Mouse (Mus musculus) hindbrain, embryonic 12.5 days (tissue): ENCODE measurements around the gene Tm4sf1. TPM values are rescaled to one million over a fixed set of nuclear protein-coding genes. Genes with fewer than 3 reads are reported as not detected.

Experiments used
- ATAC-seq: fragments of 200-750 bp; cut with Nextera tagmentation; 2 replicates; pipeline ENCODE4 v1.8.0; 2017; ENCODE audit warnings: moderate TSS enrichment; ENCODE audit not compliant: low FRiP score
- H3K27ac ChIP-seq: fragments of 300-500 bp; sonication (generic); 2 replicates; pipeline ENCODE4 v1.5.1; 2016; ENCODE audit warnings: mild to moderate bottlenecking
- H3K27me3 ChIP-seq: fragments of 300-500 bp; sonication (generic); 2 replicates; pipeline ENCODE4 v1.6.1; 2016; ENCODE audit warnings: mild to moderate bottlenecking
- H3K36me3 ChIP-seq: fragments of 300-500 bp; sonication (generic); 2 replicates; pipeline ENCODE4 v1.6.1; 2016; ENCODE audit warnings: mild to moderate bottlenecking
- H3K4me1 ChIP-seq: fragments of 300-500 bp; sonication (generic); 2 replicates; pipeline ENCODE4 v1.6.1; 2016
- H3K4me2 ChIP-seq: fragments of 300-500 bp; sonication (generic); replicated peaks from 2 replicates; pipeline ENCODE4 v1.6.1; 2016; ENCODE audit warnings: mild to moderate bottlenecking
- H3K4me3 ChIP-seq: fragments of 300-500 bp; sonication (generic); 2 replicates; pipeline ENCODE4 v1.5.1; 2016; ENCODE audit warnings: mild to moderate bottlenecking
- H3K9ac ChIP-seq: fragments of 300-500 bp; sonication (generic); 2 replicates; pipeline ENCODE4 v1.6.1; 2016; ENCODE audit warnings: mild to moderate bottlenecking, moderate library complexity
- H3K9me3 ChIP-seq: fragments of 300-500 bp; sonication (generic); replicated peaks from 2 replicates; pipeline ENCODE4 v1.6.1; 2016; ENCODE audit warnings: mild to moderate bottlenecking
- WGBS: fragments of 180-500 bp; shearing (Covaris S2); methylation state at CpG from one replicate; pipeline ENCODE4 v1.1.7; 2016; 5-methylcytosine and 5-hydroxymethylcytosine counted together
- polyA plus RNA-seq: library from polyadenylated mRNA; unstranded; fragments of >200 nt; fragmentation: Nextera tagmentation; extraction: Ambion mirVana; gene quantifications from 2 replicates; pipeline ENCODE4 v1.2.1, GENCODE M21; 2016

Tm4sf1 gene
- polyA plus RNA-seq, result 23.3 and 24.6 TPM in 2 replicates

- 64% methylated on average over 2 of the region's 2 CpGs for WGBS
These were observed at the start of gene Tm4sf1 for GRCm38 (mm10) chr3:57301921-57302539. Gene Tm4sf1 (minus strand): TSS chr3:57301988.

GRCm38 (mm10) chr3:57344811-57345210, 43.0 kb upstream of the Tm4sf1 start:
- Histone ChIP-seq H3K4me2 (no peak overlapping the region), H3K36me3 (no peaks in the 10 kb centered on the region), H3K27me3 (no peaks in the 10 kb centered on the region), H3K9ac (no peak overlapping the region), H3K4me1 (no peaks in the 10 kb centered on the region), H3K9me3 (no peaks in the 10 kb centered on the region), H3K27ac (no peak overlapping the region), H3K4me3 (no peak overlapping the region)
- 76% methylated on average over 5 of the region's 5 CpGs for WGBS
- ATAC-seq, result no peak

More at GRCm38 (mm10) chr3:57301921-57302539, at the start of gene Tm4sf1:
- H3K27ac ChIP-seq, result no peak within 1 kb of the TSS; the same call in 1 of the 2 replicates
- H3K4me2 ChIP-seq, result no peak within 1 kb of the TSS
- no peaks in the 10 kb centered on the region for H3K36me3 ChIP-seq
- no peaks in the 10 kb centered on the region for H3K9me3 ChIP-seq
- H3K27me3 ChIP-seq, result no peaks in the 10 kb centered on the region
- H3K9ac ChIP-seq, result no peak within 1 kb of the TSS
- H3K4me1 ChIP-seq, result peaks cover 3% of the 10 kb centered on the region; the same call in 1 of the 2 replicates
- no peak within 1 kb of the TSS for H3K4me3 ChIP-seq
- no peak for ATAC-seq

- WGBS, result 72% methylated on average over 11 of the region's 11 CpGs
- Histone ChIP-seq H3K4me1 (no peaks in the 10 kb centered on the region), H3K27me3 (no peaks in the 10 kb centered on the region), H3K27ac (no peak overlapping the region), H3K9me3 (no peaks in the 10 kb centered on the region), H3K9ac (no peak overlapping the region), H3K4me2 (no peak overlapping the region), H3K36me3 (no peaks in the 10 kb centered on the region), H3K4me3 (no peak overlapping the region)
- no peak for ATAC-seq
These were observed 42.2 kb upstream of the Tm4sf1 start for GRCm38 (mm10) chr3:57343837-57344607.

- Histone ChIP-seq H3K36me3 (no peaks in the 10 kb centered on the region), H3K9me3 (no peaks in the 10 kb centered on the region), H3K4me2 (no peak overlapping the region), H3K27ac (no peak overlapping the region), H3K9ac (no peak overlapping the region), H3K27me3 (no peaks in the 10 kb centered on the region), H3K4me3 (no peak overlapping the region), H3K4me1 (no peaks in the 10 kb centered on the region)
- no peak for ATAC-seq
- WGBS, result 92% methylated on average over 4 of the region's 4 CpGs
These were observed 41.2 kb upstream of the Tm4sf1 start for GRCm38 (mm10) chr3:57342976-57343375.

GRCm38 (mm10) chr3:57341321-57341720, 39.5 kb upstream of the Tm4sf1 start:
- H3K4me2 ChIP-seq, result no peak overlapping the region
- no peak overlapping the region for H3K9ac ChIP-seq
- H3K9me3 ChIP-seq, result no peaks in the 10 kb centered on the region
- WGBS, result 80% methylated on average over 3 of the region's 3 CpGs
- no peaks in the 10 kb centered on the region for H3K27me3 ChIP-seq
- ATAC-seq, result no peak
- H3K36me3 ChIP-seq, result no peaks in the 10 kb centered on the region
- H3K4me3 ChIP-seq, result no peak overlapping the region
- no peak overlapping the region for H3K27ac ChIP-seq
- no peaks in the 10 kb centered on the region for H3K4me1 ChIP-seq

GRCm38 (mm10) chr3:57335080-57335815, 33.5 kb upstream of the Tm4sf1 start:
- ATAC-seq, result no peak
- Histone ChIP-seq H3K36me3 (no peaks in the 10 kb centered on the region), H3K27ac (no peak overlapping the region), H3K9ac (no peak overlapping the region), H3K4me1 (no peaks in the 10 kb centered on the region), H3K4me3 (no peak overlapping the region), H3K9me3 (no peaks in the 10 kb centered on the region), H3K27me3 (no peaks in the 10 kb centered on the region), H3K4me2 (no peak overlapping the region)
- WGBS, result 73% methylated on average over 3 of the region's 3 CpGs

- Histone ChIP-seq H3K9me3 (peaks cover 10% of the 10 kb centered on the region), H3K4me2 (no peak overlapping the region), H3K36me3 (no peaks in the 10 kb centered on the region), H3K4me3 (no peak overlapping the region), H3K9ac (no peak overlapping the region), H3K27me3 (no peaks in the 10 kb centered on the region), H3K27ac (no peak overlapping the region), H3K4me1 (no peaks in the 10 kb centered on the region)
- WGBS, result 69% methylated on average over 2 of the region's 6 CpGs
- ATAC-seq, result no peak
These were observed 26.2 kb upstream of the Tm4sf1 start for GRCm38 (mm10) chr3:57327941-57328340.

GRCm38 (mm10) chr3:57307076-57307475, 5.3 kb upstream of the Tm4sf1 start:
- H3K9me3 ChIP-seq, result no peaks in the 10 kb centered on the region
- H3K27ac ChIP-seq, result no peak overlapping the region
- H3K4me3 ChIP-seq, result no peak overlapping the region
- 88% methylated on average over 3 of the region's 3 CpGs for WGBS
- ATAC-seq, result no peak
- H3K4me1 ChIP-seq, result peaks cover 3% of the 10 kb centered on the region; the same call in 1 of the 2 replicates
- no peaks in the 10 kb centered on the region for H3K27me3 ChIP-seq
- no peaks in the 10 kb centered on the region for H3K36me3 ChIP-seq
- no peak overlapping the region for H3K4me2 ChIP-seq
- H3K9ac ChIP-seq, result no peak overlapping the region

- no peak overlapping the region for H3K4me3 ChIP-seq
- no peak overlapping the region for H3K4me2 ChIP-seq
- H3K9me3 ChIP-seq, result no peaks in the 10 kb centered on the region
- H3K36me3 ChIP-seq, result no peaks in the 10 kb centered on the region
- no peak for ATAC-seq
- H3K4me1 ChIP-seq, result peaks cover 3% of the 10 kb centered on the region; the same call in 1 of the 2 replicates
- no peaks in the 10 kb centered on the region for H3K27me3 ChIP-seq
- no peak overlapping the region for H3K27ac ChIP-seq
- H3K9ac ChIP-seq, result no peak overlapping the region
- 89% methylated on average over 4 of the region's 4 CpGs for WGBS
These were observed 3.8 kb upstream of the Tm4sf1 start for GRCm38 (mm10) chr3:57305564-57305963.

- no peaks in the 10 kb centered on the region for H3K9me3 ChIP-seq
- no peak for ATAC-seq
- H3K27ac ChIP-seq, result no peak overlapping the region
- H3K27me3 ChIP-seq, result no peaks in the 10 kb centered on the region
- no peaks in the 10 kb centered on the region for H3K36me3 ChIP-seq
- no peak overlapping the region for H3K4me3 ChIP-seq
- no peak overlapping the region for H3K4me2 ChIP-seq
- peaks cover 3% of the 10 kb centered on the region; the same call in 1 of the 2 replicates for H3K4me1 ChIP-seq
- 69% methylated on average over 5 of the region's 5 CpGs for WGBS
- no peak overlapping the region for H3K9ac ChIP-seq
These were observed 2.7 kb upstream of the Tm4sf1 start for GRCm38 (mm10) chr3:57304484-57304883.

- Histone ChIP-seq H3K4me2 (no peak overlapping the region), H3K4me1 (peaks cover 3% of the 10 kb centered on the region; the same call in 1 of the 2 replicates), H3K9ac (no peak overlapping the region), H3K9me3 (no peaks in the 10 kb centered on the region), H3K27me3 (no peaks in the 10 kb centered on the region), H3K4me3 (no peak overlapping the region), H3K36me3 (no peaks in the 10 kb centered on the region), H3K27ac (peak overlapping the region; percentile 23; the same call in 1 of the 2 replicates)
- 61% methylated on average over 4 of the region's 4 CpGs for WGBS
- no peak for ATAC-seq
These were observed 2.3 kb upstream of the Tm4sf1 start for GRCm38 (mm10) chr3:57304050-57304449.

GRCm38 (mm10) chr3:57303486-57303885, 1.7 kb upstream of the Tm4sf1 start:
- 0 out of 2 replicates have a peak overlapping the region, but pooled peaks have one; percentile 23 for H3K27ac ChIP-seq
- 66% methylated on average over 3 of the region's 3 CpGs for WGBS
- no peaks in the 10 kb centered on the region for H3K36me3 ChIP-seq
- ATAC-seq, result no peak
- H3K4me2 ChIP-seq, result no peak overlapping the region
- peaks cover 3% of the 10 kb centered on the region; the same call in 1 of the 2 replicates for H3K4me1 ChIP-seq
- no peaks in the 10 kb centered on the region for H3K27me3 ChIP-seq
- no peaks in the 10 kb centered on the region for H3K9me3 ChIP-seq
- H3K9ac ChIP-seq, result no peak overlapping the region
- H3K4me3 ChIP-seq, result no peak overlapping the region
